Mouse (Mus musculus): Measurements from ENCODE around the gene Acoxl. TPM values are rescaled to one million over a fixed set of nuclear protein-coding genes. Genes with fewer than 3 reads are reported as not detected.
A peak's percentile ranks its signal among the peaks of the same experiment; 100 is the strongest.

Acoxl gene
- polyA plus RNA-seq, 1 experiment, result 1.6 TPM

DNA sequence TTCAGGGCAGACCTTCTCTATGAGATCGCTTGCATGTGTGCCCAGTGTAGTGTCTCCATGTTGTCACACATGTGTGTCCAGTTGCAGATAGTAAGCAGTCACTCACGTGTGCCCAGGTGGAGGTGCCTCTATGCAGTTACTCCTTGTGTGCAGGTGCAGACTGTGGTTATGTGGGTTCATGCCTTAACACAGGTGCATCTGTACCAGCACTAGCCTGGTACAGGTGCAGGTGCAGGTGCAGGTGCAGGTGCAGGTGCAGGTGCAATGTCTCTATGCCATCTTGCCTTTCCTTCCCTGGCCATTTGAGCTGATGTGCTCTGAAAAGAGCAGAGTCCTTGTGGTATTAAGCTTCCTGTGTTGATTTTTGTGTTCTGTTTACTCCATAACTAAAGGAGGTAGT lies 100.5 kb downstream of the Acoxl start:
- DNase-seq (ENCODE audit: low read depth), result no peak

- no peak for DNase-seq (ENCODE audit: low read depth)
These were observed 121.9 kb downstream of the Acoxl start for GRCm38 (mm10) chr2:127960579-127960978.

GRCm38 (mm10) chr2:127961154-127961553 lies 122.5 kb downstream of the Acoxl start:
- DNase-seq (ENCODE audit: low read depth), result no peak

GRCm38 (mm10) chr2:127961802-127962433 lies 123.2 kb downstream of the Acoxl start:
- no peak for DNase-seq (ENCODE audit: low read depth)

DNA sequence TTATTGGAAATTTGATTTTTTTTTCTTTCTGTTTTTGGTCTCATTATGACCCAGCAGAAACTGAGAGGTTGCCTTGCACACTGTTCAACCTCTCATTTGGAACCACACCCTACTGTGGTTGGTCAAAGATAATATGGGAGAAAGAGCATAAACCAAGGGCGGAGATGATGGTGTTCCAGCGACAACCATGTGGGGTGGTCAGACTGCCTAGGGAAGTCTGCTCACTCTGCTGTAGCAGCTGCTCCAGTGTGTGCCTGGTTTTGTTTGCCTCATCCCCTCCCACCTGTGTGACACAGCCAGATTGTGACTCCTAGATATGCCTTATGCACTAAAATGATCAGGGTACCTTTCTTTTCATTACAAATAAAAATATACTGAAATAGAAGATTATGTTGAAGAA lies 130.3 kb downstream of the Acoxl start:
- no peak for DNase-seq (ENCODE audit: low read depth)

DNA sequence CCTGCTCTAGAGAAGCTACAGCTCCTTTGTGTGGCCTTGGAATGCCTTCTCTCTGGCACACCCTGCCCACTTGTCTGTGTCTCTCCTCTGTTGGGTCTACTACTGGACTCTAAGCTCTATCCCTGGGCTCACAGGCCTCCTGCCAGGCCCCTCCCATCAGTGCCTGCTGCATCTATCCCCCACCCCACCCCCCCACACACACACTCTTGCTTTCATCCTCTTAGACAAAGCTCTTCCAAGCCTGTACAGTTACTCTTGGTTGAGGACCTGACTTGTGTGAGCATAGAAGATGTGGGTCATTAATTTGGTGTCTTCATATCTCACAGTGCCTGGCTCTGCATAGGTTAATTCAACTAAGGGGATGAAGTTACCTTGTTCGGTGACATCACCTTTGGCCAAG lies 137.6 kb downstream of the Acoxl start:
- DNase-seq (ENCODE audit: low read depth), result no peak

DNA sequence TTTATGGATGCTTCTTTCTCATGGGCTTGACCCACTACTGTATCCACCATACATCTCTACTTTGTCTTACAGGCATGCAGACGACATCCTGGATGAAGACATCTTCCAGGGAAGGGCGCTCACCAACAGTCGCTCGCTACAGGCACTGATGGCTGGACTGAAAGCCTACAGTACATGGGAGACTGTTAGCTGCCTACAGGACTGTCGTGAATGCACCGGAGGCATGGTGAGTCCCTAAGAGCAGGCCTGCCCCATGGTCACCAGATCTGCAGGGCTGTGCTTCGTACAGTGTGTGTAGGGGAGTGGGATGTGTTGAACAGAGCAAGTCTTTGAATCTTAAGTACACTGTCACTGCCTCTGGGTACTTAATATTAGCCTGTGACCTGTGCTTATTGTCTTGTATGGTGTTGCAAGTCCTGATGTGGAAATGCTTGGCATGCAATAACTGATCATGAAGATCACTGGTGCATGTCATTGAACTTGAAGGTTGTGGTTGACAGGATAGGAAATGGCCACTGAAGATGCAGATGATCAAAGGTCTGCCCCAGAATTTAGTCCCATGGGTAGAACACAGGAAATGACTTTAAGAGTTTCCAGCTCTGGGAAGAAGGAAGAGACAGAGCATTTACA lies 140.0 kb downstream of the Acoxl start:
- peak; percentile 19 for DNase-seq (ENCODE audit: low read depth)

DNA sequence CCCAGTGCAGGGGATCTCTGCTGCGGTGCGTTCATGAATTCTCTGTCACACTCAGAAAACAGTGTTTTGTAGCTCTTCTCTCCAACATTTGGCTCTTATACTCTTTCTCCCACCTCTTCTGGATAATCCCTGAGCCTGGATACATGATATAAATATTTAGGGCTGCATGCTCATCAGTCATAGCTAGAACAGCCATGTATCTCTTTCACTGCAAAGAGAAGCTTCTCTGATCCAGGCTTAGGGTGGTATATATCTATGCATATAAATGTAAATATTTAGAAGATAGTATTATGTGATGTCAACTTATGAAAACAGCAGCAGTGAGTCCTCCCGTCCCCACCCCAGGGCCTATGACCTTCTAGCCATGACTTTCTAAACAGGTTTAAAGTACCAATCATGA lies 143.9 kb downstream of the Acoxl start:
- no peak for DNase-seq (ENCODE audit: low read depth)

GRCm38 (mm10) chr2:127983301-127983700 lies 144.6 kb downstream of the Acoxl start:
- DNase-seq (ENCODE audit: low read depth), result no peak

- no peak for DNase-seq (ENCODE audit: low read depth)
These were observed 145.3 kb downstream of the Acoxl start for GRCm38 (mm10) chr2:127983981-127984380.

DNA sequence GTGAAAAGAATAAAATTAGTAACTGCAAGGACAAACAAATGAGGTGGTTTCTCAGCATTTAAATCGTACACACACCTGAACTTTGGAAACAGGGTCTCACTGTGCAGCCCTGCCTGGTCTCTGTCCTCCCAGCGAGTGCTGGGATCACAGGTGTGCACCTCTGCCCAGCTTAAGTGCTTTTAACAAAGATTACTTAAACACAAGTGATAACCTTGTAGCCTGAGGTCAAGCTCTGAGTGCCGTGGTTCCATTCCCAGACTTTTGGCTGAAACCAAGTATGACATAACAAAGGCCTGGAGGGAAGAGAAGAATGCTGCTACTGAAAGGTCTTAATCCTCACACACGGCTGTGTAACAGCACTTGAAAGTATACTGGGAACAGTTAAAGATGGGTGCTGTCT lies 149.0 kb downstream of the Acoxl start:
- no peak for DNase-seq (ENCODE audit: low read depth)

GRCm38 (mm10) chr2:127990856-127991479 lies 152.3 kb downstream of the Acoxl start:
- no peak for DNase-seq (ENCODE audit: low read depth)

DNA sequence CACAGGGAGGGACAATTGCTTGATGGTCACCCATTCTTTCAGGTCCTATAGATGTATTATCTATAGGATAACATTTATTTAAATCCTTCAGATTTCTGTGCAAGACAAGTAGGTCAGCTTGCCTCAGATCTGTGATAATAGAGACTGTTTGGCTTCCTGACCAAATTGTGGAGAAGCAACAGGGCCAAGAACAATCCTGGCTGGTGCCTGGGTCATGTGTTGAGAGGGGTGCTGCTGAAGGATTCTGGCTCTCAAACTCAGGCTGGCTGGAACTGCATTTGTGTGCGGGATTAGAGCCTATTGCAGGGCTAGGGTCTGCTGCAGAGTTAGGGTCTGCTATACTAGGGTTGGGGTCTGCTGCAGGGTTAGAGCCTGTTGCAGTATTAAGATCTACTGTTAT lies 153.0 kb downstream of the Acoxl start:
- no peak for DNase-seq (ENCODE audit: low read depth)

GRCm38 (mm10) chr2:128008662-128009423 lies 170.2 kb downstream of the Acoxl start:
- no peak for DNase-seq (ENCODE audit: low read depth)

DNA sequence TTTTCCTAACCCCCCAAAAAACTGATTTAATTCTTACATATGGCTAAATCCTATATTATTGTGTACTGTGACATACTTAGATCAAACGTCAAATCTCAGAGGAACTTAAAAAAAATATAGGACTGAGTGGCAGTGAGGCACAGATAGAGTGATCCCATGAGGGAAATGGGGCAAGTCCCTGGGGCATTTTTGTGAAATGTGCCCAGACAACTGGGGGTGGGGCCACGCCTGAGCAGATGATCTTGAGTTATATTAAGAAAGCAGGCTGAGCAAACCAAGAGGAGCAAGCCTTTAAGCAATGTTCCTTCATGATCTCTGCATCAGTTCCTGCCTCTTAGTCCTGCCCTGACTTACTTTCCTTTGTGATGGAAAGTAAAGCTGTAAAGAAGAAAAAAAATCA lies 175.9 kb downstream of the Acoxl start:
- DNase-seq (ENCODE audit: low read depth), result no peak

- DNase-seq (ENCODE audit: low read depth), result no peak
These were observed 176.9 kb downstream of the Acoxl start for GRCm38 (mm10) chr2:128015602-128016001.

DNA sequence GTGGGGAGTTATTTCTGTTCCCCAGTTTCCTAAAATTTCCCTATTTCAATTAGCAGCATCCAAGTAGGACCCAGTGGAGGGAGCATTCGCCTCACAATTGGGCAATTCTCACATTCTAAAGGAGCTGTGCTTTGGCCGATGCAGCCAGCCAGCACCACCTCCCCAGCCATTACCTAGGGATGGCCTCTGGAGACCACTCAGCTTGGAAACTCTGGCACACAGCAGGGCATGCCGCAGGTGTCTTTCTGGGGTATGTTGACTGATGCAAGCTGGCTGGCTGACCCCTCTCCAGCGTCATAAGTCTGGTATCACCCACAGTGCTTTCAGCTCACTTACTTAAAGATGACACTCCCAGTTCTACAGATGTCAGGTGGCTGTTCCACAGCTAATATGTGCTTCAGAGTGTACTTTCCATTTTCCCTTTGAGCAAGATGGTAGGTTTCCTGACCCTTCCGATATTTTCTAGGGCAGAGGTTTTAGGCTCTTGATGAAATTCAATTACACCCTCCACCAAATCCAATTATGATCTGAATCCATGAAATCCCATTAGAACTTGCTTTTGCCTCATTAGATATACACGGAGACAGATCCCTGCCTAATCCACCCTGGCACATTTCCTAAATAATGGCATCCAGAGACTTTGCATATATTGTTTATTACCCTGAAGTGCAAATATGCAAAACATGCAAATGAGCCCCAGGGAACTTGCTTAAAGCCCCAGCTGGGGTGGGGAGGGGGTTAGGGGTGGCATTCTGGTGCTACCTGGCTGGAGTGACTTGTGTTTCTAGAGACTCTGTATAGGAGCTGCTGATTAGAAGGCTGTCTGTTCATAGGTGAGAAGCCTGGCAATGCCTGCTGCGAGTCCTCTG lies 181.6 kb downstream of the Acoxl start:
- DNase-seq (ENCODE audit: low read depth), result no peak

GRCm38 (mm10) chr2:128020908-128021193 lies 182.2 kb downstream of the Acoxl start:
- DNase-seq (ENCODE audit: low read depth), result no peak

DNA sequence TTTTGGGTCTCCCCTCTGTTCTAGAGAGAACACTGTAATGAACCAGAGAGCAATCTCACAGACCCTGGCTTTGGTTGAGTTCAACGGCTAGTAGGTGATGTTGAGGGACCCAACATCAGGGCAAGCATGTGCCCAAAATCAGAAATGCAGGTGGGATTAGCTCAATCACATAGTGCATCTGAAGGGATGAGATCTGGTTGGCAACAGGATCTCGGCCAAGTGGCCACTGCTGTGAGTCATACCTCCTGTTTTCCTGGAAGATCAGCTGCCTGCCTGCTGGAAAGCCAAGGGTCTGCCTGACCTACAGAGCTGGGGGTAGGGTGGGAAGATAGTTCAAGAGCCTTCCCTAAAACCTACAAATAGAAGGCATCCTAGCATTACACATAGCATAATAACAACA lies 185.2 kb downstream of the Acoxl start:
- DNase-seq (ENCODE audit: low read depth), result no peak

DNA sequence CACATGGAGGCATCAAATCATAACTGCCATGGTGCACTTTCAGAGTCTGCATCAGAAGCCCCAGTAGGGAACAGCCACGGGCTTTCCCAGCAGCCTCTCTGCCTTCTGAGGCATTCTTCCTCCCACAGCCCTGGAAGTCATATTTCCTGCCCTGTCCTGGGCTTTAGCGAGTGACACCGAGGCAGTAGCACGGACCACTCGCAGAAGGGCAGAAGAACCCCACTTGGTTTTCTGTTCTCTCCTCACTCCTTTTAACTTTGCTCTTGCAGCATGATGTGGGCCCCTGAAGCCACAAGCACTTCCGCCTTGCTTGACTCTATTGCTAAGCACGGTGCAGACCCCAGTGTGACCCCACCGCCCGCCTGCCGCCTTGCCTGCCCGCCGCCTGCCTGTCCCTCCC lies 189.0 kb downstream of the Acoxl start:
- DNase-seq (ENCODE audit: low read depth), result no peak

DNA sequence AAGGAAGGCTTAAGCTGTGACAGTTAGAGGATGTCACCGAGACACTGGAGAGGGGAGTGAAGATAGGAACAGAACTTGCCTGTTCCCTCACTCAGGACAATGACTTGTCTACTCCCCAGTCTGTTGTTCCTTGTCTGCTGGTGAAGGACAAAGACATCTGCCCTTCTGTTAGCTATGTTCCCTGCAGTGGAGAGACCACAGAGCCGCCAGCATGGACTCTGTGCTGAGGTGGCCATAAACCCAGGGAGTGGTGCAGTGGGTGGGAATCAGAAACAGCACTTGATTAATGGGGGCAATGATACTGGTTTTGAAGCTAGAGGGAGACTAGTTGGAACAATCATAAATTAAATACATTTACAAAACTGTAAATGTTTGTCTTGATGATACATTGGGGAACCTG lies 191.3 kb downstream of the Acoxl start:
- no peak for DNase-seq (ENCODE audit: low read depth)

DNA sequence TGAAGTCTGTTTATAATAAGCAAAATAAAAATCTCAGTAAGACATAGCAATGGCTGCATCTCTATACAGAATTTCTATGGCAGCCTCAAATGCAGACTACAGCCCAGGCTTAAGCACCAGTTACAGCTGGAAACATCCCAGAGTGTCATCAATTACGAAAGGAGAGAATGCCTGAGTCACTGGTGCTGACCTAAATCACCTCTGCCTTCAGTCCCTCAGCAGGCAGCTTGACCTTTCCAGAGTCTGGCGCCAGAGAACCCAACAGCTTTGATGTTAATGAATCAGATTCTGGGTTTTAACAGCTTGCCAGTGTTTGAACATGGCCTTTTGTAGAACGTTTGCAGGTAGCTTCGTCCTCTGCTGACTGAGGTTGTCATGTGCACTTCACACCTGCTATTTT lies 193.4 kb downstream of the Acoxl start:
- DNase-seq (ENCODE audit: low read depth), result no peak
